Mouse (Mus musculus) cerebellum, adult 8-10 months (tissue): Measurements from ENCODE around the gene Il27ra.
"Not testable (repeated sequence)": the region's sequence is repeated elsewhere in the genome, so short reads cannot be mapped to it uniquely, and the experiment has no call there.

ENCODE experiments used
- DNase-seq: peaks from one replicate; pipeline ENCODE4 v3.0.0; 2022

The Il27ra gene

DNA sequence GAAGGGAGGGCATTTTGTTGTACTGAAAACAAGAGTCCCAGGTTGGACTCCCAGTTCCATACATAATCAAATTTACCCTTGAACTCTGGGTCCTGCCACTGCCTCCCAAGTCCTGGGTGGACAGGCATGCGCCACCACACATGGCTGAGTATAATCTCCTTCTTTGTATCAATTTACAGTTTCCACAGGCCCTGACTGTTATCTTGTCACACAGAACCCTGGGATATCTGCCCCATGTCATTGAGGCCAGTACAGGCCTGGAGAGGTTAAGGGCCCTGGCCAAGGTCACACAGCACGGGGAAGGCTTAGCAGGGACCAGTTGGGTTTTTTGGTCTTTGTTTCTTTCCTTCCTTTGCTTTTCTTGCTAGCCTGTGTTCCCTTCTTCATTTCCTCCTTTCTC lies 49.9 kb downstream of the Il27ra start:
- no peak for DNase-seq

DNA sequence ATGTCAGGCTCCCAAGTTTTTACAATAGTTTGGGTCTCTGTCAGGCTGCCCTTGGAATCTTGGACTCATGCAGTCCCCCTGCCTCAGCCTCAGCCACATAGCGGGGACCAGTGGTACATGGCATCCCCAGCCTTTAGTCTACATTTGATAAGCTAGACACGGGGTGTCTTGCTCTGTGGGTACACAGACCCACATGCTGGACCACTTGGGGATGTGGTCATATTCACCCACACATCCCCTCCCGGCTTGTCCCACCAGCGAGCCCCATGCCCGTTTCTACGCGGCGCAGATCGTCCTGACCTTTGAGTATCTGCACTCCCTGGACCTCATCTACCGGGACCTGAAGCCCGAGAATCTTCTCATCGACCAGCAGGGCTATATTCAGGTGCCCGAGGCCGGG lies 52.2 kb downstream of the Il27ra start:
- no peak for DNase-seq

- no peak for DNase-seq
Observed at GRCm38 (mm10) chr8:83989243-83989642, 53.1 kb downstream of the Il27ra start.

GRCm38 (mm10) chr8:83983222-83983621 lies 59.2 kb downstream of the Il27ra start:
- not testable (repeated sequence) for DNase-seq

DNA sequence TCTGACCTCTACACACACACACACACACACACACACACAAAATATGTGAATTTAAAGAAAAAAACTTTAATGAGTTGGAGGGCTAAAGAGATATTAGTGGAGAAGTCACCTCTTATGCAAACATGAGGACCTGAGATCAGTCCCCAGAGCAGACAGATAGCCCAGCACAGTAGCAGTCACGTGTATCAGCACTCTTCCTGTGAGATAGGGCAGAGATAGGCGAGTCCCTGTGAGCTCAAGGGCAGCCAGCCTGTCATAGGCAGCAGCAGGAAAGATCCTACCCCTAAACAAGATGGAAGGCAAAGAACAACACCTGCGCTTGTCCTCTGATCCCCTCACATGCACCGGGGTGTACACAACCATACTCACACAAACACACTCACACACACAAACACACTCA lies 59.9 kb downstream of the Il27ra start:
- no peak for DNase-seq

- no peak for DNase-seq
Observed at GRCm38 (mm10) chr8:83981533-83981932, 60.9 kb downstream of the Il27ra start.

- DNase-seq = no peak
Observed at GRCm38 (mm10) chr8:83980845-83981244, 61.5 kb downstream of the Il27ra start.
